Mouse (Mus musculus): Measurements from ENCODE around the gene Olfr1311.
"Not testable (repeated sequence)": the region's sequence is repeated elsewhere in the genome, so short reads cannot be mapped to it uniquely, and the experiment has no call there.

Gene Olfr1311

DNA sequence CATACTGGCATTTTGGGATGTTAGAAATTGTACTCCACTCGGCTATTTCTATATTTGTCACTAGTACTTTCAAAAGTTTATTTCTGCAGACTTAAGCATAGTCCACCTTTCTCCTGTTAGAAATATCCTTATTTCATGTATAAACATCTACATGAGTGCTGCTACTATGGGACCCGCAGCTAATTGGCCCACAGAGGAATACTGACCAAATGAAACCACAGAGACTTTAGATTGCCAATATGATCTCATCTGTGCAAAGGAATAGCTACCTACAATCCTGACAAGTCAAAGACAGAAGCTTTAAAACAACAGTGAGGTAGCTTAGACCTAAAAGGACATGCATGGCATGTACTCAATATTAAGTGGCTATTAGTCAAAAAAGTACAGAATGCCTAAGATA, at the start of gene Olfr1311:
Gene Olfr1311 (minus strand): TSS at position 101 of the 400 bp plus-strand sequence.
- no peak for DNase-seq (ENCODE audit: low read depth, low spot score)

DNA sequence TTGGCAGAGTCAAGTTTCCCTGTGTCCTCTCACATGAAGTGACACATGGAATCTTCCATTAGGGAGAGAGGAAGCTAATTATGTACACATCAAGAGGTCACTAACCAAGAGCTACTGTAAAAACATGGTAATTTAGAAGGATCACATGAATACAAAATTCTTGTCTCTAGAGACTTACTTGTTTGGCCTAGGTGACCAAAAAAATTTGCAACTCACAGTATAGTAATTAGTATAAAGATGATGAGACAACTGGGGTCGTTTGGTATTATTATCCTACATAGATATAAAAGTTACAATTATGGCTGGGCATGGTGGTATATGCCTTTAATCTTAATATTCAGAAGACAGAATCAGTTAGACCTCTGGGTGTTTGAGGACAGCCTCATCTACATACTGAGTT, 25.9 kb upstream of the Olfr1311 start, which contains the start of gene Olfr1312:
Gene Olfr1312 (minus strand): TSS at position 101 of the 400 bp plus-strand sequence.
- no peak for DNase-seq (ENCODE audit: low read depth, low spot score)

DNA sequence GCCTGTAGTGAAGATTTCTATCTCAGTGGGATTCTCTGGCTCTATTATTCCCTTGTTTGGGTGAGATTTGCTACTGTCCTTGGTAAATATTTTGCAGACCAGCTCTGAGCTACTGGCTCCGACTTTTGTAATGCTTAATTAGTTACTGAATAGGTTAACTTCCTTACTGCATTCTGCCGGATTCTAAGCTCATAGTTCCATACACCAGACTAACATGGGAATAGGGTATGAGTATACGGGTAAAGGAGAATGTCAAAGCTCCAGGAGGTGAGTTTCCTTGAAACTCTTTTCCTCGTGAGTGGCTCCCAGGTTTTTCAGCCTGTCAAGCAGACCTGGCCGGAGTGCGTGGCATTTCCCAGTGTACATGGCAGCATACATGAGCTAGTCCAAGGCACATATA, 2.8 kb upstream of the Olfr1311 start:
- not testable (repeated sequence) for DNase-seq (ENCODE audit: low read depth, low spot score)

- no peak for DNase-seq (ENCODE audit: low read depth, low spot score)
Measured at GRCm38 (mm10) chr2:112014900-112015299, 9.3 kb downstream of the Olfr1311 start.

- no peak for DNase-seq (ENCODE audit: low read depth, low spot score)
Measured at GRCm38 (mm10) chr2:112012608-112013007, 11.6 kb downstream of the Olfr1311 start, which contains the start of gene Olfr1310. Olfr1310 (minus strand) TSS chr2:112012708.

DNA sequence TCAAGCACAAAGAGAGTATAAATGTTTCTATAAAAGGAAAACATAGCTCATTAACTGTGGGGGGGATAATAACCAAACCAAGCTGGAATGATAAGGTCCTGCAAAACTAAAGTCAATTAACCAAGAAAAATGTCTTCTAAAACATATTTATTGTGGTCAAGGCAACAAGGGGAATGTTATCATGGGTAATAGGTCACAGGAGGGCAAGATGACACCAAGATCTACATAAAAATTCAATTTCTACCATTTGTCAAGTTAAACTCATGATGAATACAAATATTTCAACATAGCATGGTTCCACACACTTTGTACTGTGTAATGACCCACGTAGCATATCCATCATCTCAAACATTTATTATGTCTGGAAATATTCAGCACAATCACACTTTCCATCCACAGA, 34.0 kb downstream of the Olfr1311 start, which contains the start of gene Olfr1309:
Gene Olfr1309 (minus strand): TSS at position 101 of the 400 bp plus-strand sequence.
- DNase-seq (ENCODE audit: low read depth, low spot score) = no peak
